Mouse (Mus musculus): ENCODE results near the gene Bcl2l11. TPM values are rescaled to one million over a fixed set of nuclear protein-coding genes. Genes with fewer than 3 reads are reported as not detected.

Gene Bcl2l11
- polyA plus RNA-seq, 1 experiment from 2014 or later = 25.6 TPM

GRCm38 (mm10) chr2:128102086-128102485 is 23.8 kb upstream of the Bcl2l11 start:
- no peaks in the 10 kb centered on the region for H3K27me3 ChIP-seq (ENCODE audit: insufficient read depth, low read length)
- H3K36me3 ChIP-seq (ENCODE audit: insufficient read depth, low read length) = no peaks in the 10 kb centered on the region
- WGBS = 89% methylated on average over 9 of the region's 9 CpGs

GRCm38 (mm10) chr2:128104815-128105214 is 21.0 kb upstream of the Bcl2l11 start:
- H3K9me3 ChIP-seq (ENCODE audit: low read length) = no peaks in the 10 kb centered on the region
- no peak overlapping the region for H3K4me2 ChIP-seq (replicated peaks; ENCODE audit: low read depth, low read length)
- ATAC-seq (ENCODE audit: low FRiP score, low TSS enrichment) = no peak
- no peak overlapping the region for H3K27ac ChIP-seq (ENCODE audit: low read length)
- no peaks in the 10 kb centered on the region for H3K27me3 ChIP-seq (ENCODE audit: insufficient read depth, low read length)
- H3K4me1 ChIP-seq (ENCODE audit: insufficient read depth, low read length) = no peaks in the 10 kb centered on the region
- WGBS = 64% methylated on average over 5 of the region's 5 CpGs
- H3K36me3 ChIP-seq (ENCODE audit: insufficient read depth, low read length) = no peaks in the 10 kb centered on the region
- H3K4me3 ChIP-seq (ENCODE audit: low read length) = no peak overlapping the region
- H3K9ac ChIP-seq (replicated peaks; ENCODE audit: low read length) = no peak overlapping the region

More at GRCm38 (mm10) chr2:128102086-128102485, 23.8 kb upstream of the Bcl2l11 start:
- Histone ChIP-seq H3K27ac (ENCODE audit: low read length) (no peak overlapping the region), H3K9me3 (ENCODE audit: low read length) (no peaks in the 10 kb centered on the region), H3K9ac (replicated peaks; ENCODE audit: low read length) (no peak overlapping the region), H3K4me1 (ENCODE audit: insufficient read depth, low read length) (no peaks in the 10 kb centered on the region), H3K4me3 (ENCODE audit: low read length) (no peak overlapping the region), H3K4me2 (replicated peaks; ENCODE audit: low read depth, low read length) (no peak overlapping the region)
- no peak for ATAC-seq (ENCODE audit: low FRiP score, low TSS enrichment)

GRCm38 (mm10) chr2:128105651-128106050 is 20.2 kb upstream of the Bcl2l11 start:
- H3K27me3 ChIP-seq (ENCODE audit: insufficient read depth, low read length) = no peaks in the 10 kb centered on the region
- no peaks in the 10 kb centered on the region for H3K4me1 ChIP-seq (ENCODE audit: insufficient read depth, low read length)
- no peak overlapping the region for H3K4me3 ChIP-seq (ENCODE audit: low read length)
- no peak overlapping the region for H3K9ac ChIP-seq (replicated peaks; ENCODE audit: low read length)
- no peaks in the 10 kb centered on the region for H3K36me3 ChIP-seq (ENCODE audit: insufficient read depth, low read length)
- no peak overlapping the region for H3K4me2 ChIP-seq (replicated peaks; ENCODE audit: low read depth, low read length)
- no peak overlapping the region for H3K27ac ChIP-seq (ENCODE audit: low read length)
- ATAC-seq (ENCODE audit: low FRiP score, low TSS enrichment) = no peak
- 75% methylated on average over 11 of the region's 11 CpGs for WGBS
- H3K9me3 ChIP-seq (ENCODE audit: low read length) = no peaks in the 10 kb centered on the region

GRCm38 (mm10) chr2:128111537-128111936 is 14.3 kb upstream of the Bcl2l11 start:
- 75% methylated on average over 9 of the region's 9 CpGs for WGBS
- ATAC-seq (ENCODE audit: low FRiP score, low TSS enrichment) = no peak
- H3K27ac ChIP-seq (ENCODE audit: low read length) = no peak overlapping the region
- H3K4me2 ChIP-seq (replicated peaks; ENCODE audit: low read depth, low read length) = no peak overlapping the region
- H3K27me3 ChIP-seq (ENCODE audit: insufficient read depth, low read length) = no peaks in the 10 kb centered on the region
- H3K9ac ChIP-seq (replicated peaks; ENCODE audit: low read length) = no peak overlapping the region
- no peak overlapping the region for H3K4me3 ChIP-seq (ENCODE audit: low read length)
- no peaks in the 10 kb centered on the region for H3K4me1 ChIP-seq (ENCODE audit: insufficient read depth, low read length)
- H3K9me3 ChIP-seq (ENCODE audit: low read length) = no peaks in the 10 kb centered on the region
- H3K36me3 ChIP-seq (ENCODE audit: insufficient read depth, low read length) = no peaks in the 10 kb centered on the region

GRCm38 (mm10) chr2:128114621-128115020 is 11.2 kb upstream of the Bcl2l11 start:
- Histone ChIP-seq H3K9me3 (ENCODE audit: low read length) (no peaks in the 10 kb centered on the region), H3K9ac (replicated peaks; ENCODE audit: low read length) (no peak overlapping the region), H3K36me3 (ENCODE audit: insufficient read depth, low read length) (no peaks in the 10 kb centered on the region), H3K4me2 (replicated peaks; ENCODE audit: low read depth, low read length) (no peak overlapping the region), H3K27ac (ENCODE audit: low read length) (no peak overlapping the region), H3K4me3 (ENCODE audit: low read length) (no peak overlapping the region), H3K4me1 (ENCODE audit: insufficient read depth, low read length) (no peaks in the 10 kb centered on the region), H3K27me3 (ENCODE audit: insufficient read depth, low read length) (no peaks in the 10 kb centered on the region)
- 82% methylated on average over 3 of the region's 3 CpGs for WGBS
- no peak for ATAC-seq (ENCODE audit: low FRiP score, low TSS enrichment)

GRCm38 (mm10) chr2:128115579-128115978 is 10.3 kb upstream of the Bcl2l11 start:
- no peak overlapping the region for H3K9ac ChIP-seq (replicated peaks; ENCODE audit: low read length)
- H3K27ac ChIP-seq (ENCODE audit: low read length) = no peak overlapping the region
- 50% methylated on average over 4 of the region's 4 CpGs for WGBS
- no peak overlapping the region for H3K4me2 ChIP-seq (replicated peaks; ENCODE audit: low read depth, low read length)
- no peaks in the 10 kb centered on the region for H3K4me1 ChIP-seq (ENCODE audit: insufficient read depth, low read length)
- H3K27me3 ChIP-seq (ENCODE audit: insufficient read depth, low read length) = no peaks in the 10 kb centered on the region
- no peaks in the 10 kb centered on the region for H3K36me3 ChIP-seq (ENCODE audit: insufficient read depth, low read length)
- no peak for ATAC-seq (ENCODE audit: low FRiP score, low TSS enrichment)
- H3K4me3 ChIP-seq (ENCODE audit: low read length) = no peak overlapping the region
- no peaks in the 10 kb centered on the region for H3K9me3 ChIP-seq (ENCODE audit: low read length)

- ATAC-seq (ENCODE audit: low FRiP score, low TSS enrichment) = no peak
- no peak overlapping the region for H3K4me2 ChIP-seq (replicated peaks; ENCODE audit: low read depth, low read length)
- H3K36me3 ChIP-seq (ENCODE audit: insufficient read depth, low read length) = no peaks in the 10 kb centered on the region
- H3K9ac ChIP-seq (replicated peaks; ENCODE audit: low read length) = no peak overlapping the region
- peaks cover 2% of the 10 kb centered on the region for H3K4me1 ChIP-seq (ENCODE audit: insufficient read depth, low read length)
- no peaks in the 10 kb centered on the region for H3K9me3 ChIP-seq (ENCODE audit: low read length)
- H3K27me3 ChIP-seq (ENCODE audit: insufficient read depth, low read length) = peaks cover 9% of the 10 kb centered on the region; the same call in 1 of the 2 replicates
- H3K27ac ChIP-seq (ENCODE audit: low read length) = no peak overlapping the region
- H3K4me3 ChIP-seq (ENCODE audit: low read length) = no peak overlapping the region
- 66% methylated on average over 7 of the region's 7 CpGs for WGBS
Observed at GRCm38 (mm10) chr2:128117605-128118004, 8.2 kb upstream of the Bcl2l11 start.

GRCm38 (mm10) chr2:128118971-128119370 is 6.9 kb upstream of the Bcl2l11 start:
- H3K4me2 ChIP-seq (replicated peaks; ENCODE audit: low read depth, low read length) = no peak overlapping the region
- H3K4me3 ChIP-seq (ENCODE audit: low read length) = no peak overlapping the region
- H3K9me3 ChIP-seq (ENCODE audit: low read length) = no peaks in the 10 kb centered on the region
- peaks cover 16% of the 10 kb centered on the region for H3K4me1 ChIP-seq (ENCODE audit: insufficient read depth, low read length)
- 92% methylated on average over 9 of the region's 9 CpGs for WGBS
- no peak overlapping the region for H3K27ac ChIP-seq (ENCODE audit: low read length)
- H3K27me3 ChIP-seq (ENCODE audit: insufficient read depth, low read length) = peaks cover 18% of the 10 kb centered on the region
- no peak overlapping the region for H3K9ac ChIP-seq (replicated peaks; ENCODE audit: low read length)
- H3K36me3 ChIP-seq (ENCODE audit: insufficient read depth, low read length) = no peaks in the 10 kb centered on the region
- no peak for ATAC-seq (ENCODE audit: low FRiP score, low TSS enrichment)

- Histone ChIP-seq H3K4me1 (ENCODE audit: insufficient read depth, low read length) (peaks cover 30% of the 10 kb centered on the region), H3K27ac (ENCODE audit: low read length) (no peak overlapping the region), H3K36me3 (ENCODE audit: insufficient read depth, low read length) (no peaks in the 10 kb centered on the region), H3K27me3 (ENCODE audit: insufficient read depth, low read length) (peaks cover 25% of the 10 kb centered on the region), H3K4me3 (ENCODE audit: low read length) (peak overlapping the region; percentile 79), H3K9me3 (ENCODE audit: low read length) (no peaks in the 10 kb centered on the region), H3K4me2 (replicated peaks; ENCODE audit: low read depth, low read length) (peak overlapping the region; percentile 95), H3K9ac (replicated peaks; ENCODE audit: low read length) (peak overlapping the region; percentile 47)
- WGBS = 2% methylated on average over 9 of the region's 9 CpGs
- ATAC-seq (ENCODE audit: low FRiP score, low TSS enrichment) = no peak
Observed at GRCm38 (mm10) chr2:128122491-128122890, 3.3 kb upstream of the Bcl2l11 start.

- Histone ChIP-seq H3K27ac (ENCODE audit: low read length) (no peak overlapping the region), H3K4me1 (ENCODE audit: insufficient read depth, low read length) (peaks cover 30% of the 10 kb centered on the region), H3K9ac (replicated peaks; ENCODE audit: low read length) (peak overlapping the region; percentile 47), H3K9me3 (ENCODE audit: low read length) (no peaks in the 10 kb centered on the region), H3K36me3 (ENCODE audit: insufficient read depth, low read length) (no peaks in the 10 kb centered on the region), H3K27me3 (ENCODE audit: insufficient read depth, low read length) (peaks cover 25% of the 10 kb centered on the region), H3K4me2 (replicated peaks; ENCODE audit: low read depth, low read length) (peak overlapping the region; percentile 95), H3K4me3 (ENCODE audit: low read length) (peak overlapping the region; percentile 79)
- WGBS = 2% methylated on average over 40 of the region's 40 CpGs
- no peak for ATAC-seq (ENCODE audit: low FRiP score, low TSS enrichment)
Observed at GRCm38 (mm10) chr2:128122891-128123771, 2.7 kb upstream of the Bcl2l11 start.

Data from kidney, embryonic 16.5 days (tissue).